Mouse (Mus musculus) heart, postnatal 0 days (tissue): ENCODE measurements around the gene Stmn1.

ENCODE experiments used
- CTCF ChIP-seq: IDR thresholded peaks from 2 replicates; pipeline ENCODE4 v1.5.1; 2016; ENCODE audit warnings: antibody characterized with exemption, control low read depth, low read depth
- EP300 ChIP-seq: IDR thresholded peaks from 2 replicates; pipeline ENCODE4 v1.6.1; 2016; ENCODE audit warnings: antibody characterized with exemption, low read depth

DNA sequence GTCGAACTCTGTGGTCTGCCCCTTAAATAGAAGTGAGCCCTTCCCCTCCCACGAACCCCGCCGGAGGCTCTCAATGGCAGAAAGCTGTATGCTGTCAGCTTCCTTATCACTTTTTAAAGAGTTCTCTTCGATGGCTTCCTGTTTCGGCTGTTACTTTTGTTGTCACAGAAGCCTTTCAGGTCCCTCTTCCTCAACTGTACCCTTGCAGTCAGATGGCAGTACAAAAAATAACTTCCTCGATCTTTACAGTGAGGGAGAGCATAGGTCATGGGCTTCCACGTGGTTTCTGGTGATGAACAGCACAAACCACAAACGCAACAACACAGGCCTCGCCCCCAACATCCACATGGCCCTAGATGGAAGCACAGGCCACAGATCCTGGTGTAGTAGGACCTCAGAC, 7.8 kb upstream of the Stmn1 start:
- no peak for TF ChIP-seq EP300
- TF ChIP-seq CTCF, result no peak
